Mouse (Mus musculus): Measurements from ENCODE around the gene Fry. TPM values are rescaled to one million over a fixed set of nuclear protein-coding genes. Genes with fewer than 3 reads are reported as not detected.

Fry gene
- polyA plus RNA-seq, 1 experiment from 2014 or later: 12.4 TPM

DNA sequence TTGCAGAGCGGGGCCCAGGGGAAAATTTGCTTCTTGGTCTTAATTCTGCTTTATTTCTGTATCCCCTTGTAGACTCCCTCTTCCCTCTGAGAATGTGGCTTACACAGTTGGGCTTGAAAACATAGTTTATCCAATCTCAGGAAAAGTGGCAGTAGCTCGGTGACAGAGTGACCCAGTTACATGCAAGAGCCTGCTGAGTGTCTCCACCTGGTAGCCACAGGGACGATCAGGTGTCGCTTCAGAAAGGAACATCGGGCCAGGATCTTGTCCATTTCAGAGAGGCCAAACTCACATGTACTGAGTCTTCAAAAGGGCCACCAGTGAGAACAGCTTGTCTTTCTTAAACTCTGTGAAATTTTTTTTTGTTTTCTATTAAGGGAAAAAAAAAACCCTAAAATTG is 117.5 kb downstream of the Fry start:
- Histone ChIP-seq H3K79me2 (ENCODE audit: inconsistent target) (no peaks in the 10 kb centered on the region), H3K27ac (no peak overlapping the region), H3K4me3 (ENCODE audit: inconsistent target) (no peak overlapping the region), H3K36me3 (ENCODE audit: inconsistent target) (no peaks in the 10 kb centered on the region)
- 90% methylated on average over 5 of the region's 5 CpGs for WGBS (ENCODE audit: missing documents)

- no peaks in the 10 kb centered on the region for H3K36me3 ChIP-seq (ENCODE audit: inconsistent target)
- H3K27ac ChIP-seq: no peak overlapping the region
- no peak overlapping the region for H3K4me3 ChIP-seq (ENCODE audit: inconsistent target)
- no peaks in the 10 kb centered on the region for H3K79me2 ChIP-seq (ENCODE audit: inconsistent target)
These were observed 118.2 kb downstream of the Fry start for GRCm38 (mm10) chr5:150236597-150236996.

DNA sequence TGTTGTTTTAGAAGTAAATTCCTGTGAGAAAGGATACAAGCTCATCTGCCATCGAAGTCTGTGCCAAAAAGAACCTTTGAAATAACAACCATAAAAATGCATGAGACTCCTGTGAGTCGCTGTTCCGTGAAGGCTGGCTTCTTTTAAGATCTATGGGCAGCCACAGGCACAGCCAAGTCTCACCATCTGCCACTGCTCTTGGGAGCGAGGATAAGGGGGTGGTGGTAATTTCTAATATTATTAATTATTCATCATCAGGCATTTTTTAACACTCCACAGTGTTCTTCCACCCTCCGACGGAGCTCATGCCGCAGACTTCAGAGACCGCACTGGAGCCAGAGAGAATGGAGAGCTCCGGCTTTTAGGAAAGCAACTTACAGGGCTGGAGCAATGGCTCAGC is 123.2 kb downstream of the Fry start:
- H3K36me3 ChIP-seq (ENCODE audit: inconsistent target): no peaks in the 10 kb centered on the region
- no peak overlapping the region for H3K4me3 ChIP-seq (ENCODE audit: inconsistent target)
- WGBS (ENCODE audit: missing documents): 95% methylated on average over 9 of the region's 9 CpGs
- no peaks in the 10 kb centered on the region for H3K79me2 ChIP-seq (ENCODE audit: inconsistent target)
- H3K27ac ChIP-seq: no peak overlapping the region

DNA sequence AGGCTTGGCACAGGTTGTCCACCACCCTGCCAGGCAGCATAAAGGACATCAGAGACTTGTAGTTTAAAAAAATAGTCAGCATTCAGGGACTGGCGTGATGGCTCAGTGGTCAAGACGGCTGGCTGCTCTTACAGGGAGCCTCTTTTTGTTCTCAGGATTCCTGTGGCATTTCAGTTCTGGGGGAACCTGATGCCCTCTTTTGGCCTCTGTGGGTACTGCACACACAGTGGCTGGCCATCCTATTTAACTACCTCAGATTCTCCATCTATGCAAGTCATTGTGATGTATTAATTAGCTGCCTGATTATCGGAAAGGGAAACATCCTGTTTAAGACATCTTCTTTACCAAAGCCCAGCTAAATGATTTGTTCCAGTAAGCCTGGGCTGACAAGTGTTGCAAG is 128.3 kb downstream of the Fry start:
- Histone ChIP-seq H3K36me3 (ENCODE audit: inconsistent target) (no peaks in the 10 kb centered on the region), H3K79me2 (ENCODE audit: inconsistent target) (no peaks in the 10 kb centered on the region), H3K4me3 (ENCODE audit: inconsistent target) (no peak overlapping the region), H3K27ac (no peak overlapping the region)
- 100% methylated on average over 3 of the region's 3 CpGs for WGBS (ENCODE audit: missing documents)

- Histone ChIP-seq H3K27ac (no peak overlapping the region), H3K79me2 (ENCODE audit: inconsistent target) (no peaks in the 10 kb centered on the region), H3K4me3 (ENCODE audit: inconsistent target) (no peak overlapping the region), H3K36me3 (ENCODE audit: inconsistent target) (no peaks in the 10 kb centered on the region)
- 95% methylated on average over 7 of the region's 7 CpGs for WGBS (ENCODE audit: missing documents)
These were observed 139.3 kb downstream of the Fry start for GRCm38 (mm10) chr5:150257764-150258163.

- Histone ChIP-seq H3K4me3 (ENCODE audit: inconsistent target) (peak overlapping the region; percentile 23), H3K36me3 (ENCODE audit: inconsistent target) (no peaks in the 10 kb centered on the region), H3K79me2 (ENCODE audit: inconsistent target) (no peaks in the 10 kb centered on the region), H3K27ac (no peak overlapping the region)
- WGBS (ENCODE audit: missing documents): 10% methylated on average over 25 of the region's 29 CpGs
These were observed 141.0 kb downstream of the Fry start for GRCm38 (mm10) chr5:150259191-150260053.

- H3K4me3 ChIP-seq (ENCODE audit: inconsistent target): no peak overlapping the region
- no peak overlapping the region for H3K27ac ChIP-seq
- 75% methylated on average over 9 of the region's 9 CpGs for WGBS (ENCODE audit: missing documents)
- H3K79me2 ChIP-seq (ENCODE audit: inconsistent target): no peaks in the 10 kb centered on the region
- H3K36me3 ChIP-seq (ENCODE audit: inconsistent target): no peaks in the 10 kb centered on the region
These were observed 141.6 kb downstream of the Fry start for GRCm38 (mm10) chr5:150260054-150260386.

DNA sequence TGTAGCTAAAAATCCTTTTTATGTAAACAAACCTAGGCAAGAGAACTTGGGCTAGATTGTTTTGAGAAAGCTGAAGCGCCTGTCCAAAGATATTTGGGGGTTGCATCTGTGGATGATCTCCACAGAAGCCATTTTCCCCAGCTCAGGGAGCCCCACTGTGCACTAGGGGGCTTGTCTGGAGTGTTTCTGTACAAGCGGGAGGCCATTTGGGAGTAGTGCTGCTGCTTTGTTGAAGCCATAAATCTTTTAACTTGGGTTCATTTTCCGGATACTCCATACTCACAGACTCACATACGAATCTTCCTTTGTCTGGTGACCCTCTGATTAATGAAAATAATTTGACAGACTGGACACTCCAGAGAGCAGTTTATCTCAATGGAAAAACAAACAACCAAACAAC is 142.9 kb downstream of the Fry start:
- Histone ChIP-seq H3K36me3 (ENCODE audit: inconsistent target) (no peaks in the 10 kb centered on the region), H3K27ac (no peak overlapping the region), H3K79me2 (ENCODE audit: inconsistent target) (no peaks in the 10 kb centered on the region), H3K4me3 (ENCODE audit: inconsistent target) (no peak overlapping the region)
- WGBS (ENCODE audit: missing documents): 98% methylated on average over 4 of the region's 4 CpGs

- no peak overlapping the region for H3K27ac ChIP-seq
- whole genome bisulfite sequencing (ENCODE audit: missing documents): 78% methylated on average over 16 of the region's 16 CpGs
- H3K4me3 ChIP-seq (ENCODE audit: inconsistent target): no peak overlapping the region
- H3K79me2 ChIP-seq (ENCODE audit: inconsistent target): no peaks in the 10 kb centered on the region
- no peaks in the 10 kb centered on the region for H3K36me3 ChIP-seq (ENCODE audit: inconsistent target)
These were observed 143.7 kb downstream of the Fry start for GRCm38 (mm10) chr5:150262046-150262716.

DNA sequence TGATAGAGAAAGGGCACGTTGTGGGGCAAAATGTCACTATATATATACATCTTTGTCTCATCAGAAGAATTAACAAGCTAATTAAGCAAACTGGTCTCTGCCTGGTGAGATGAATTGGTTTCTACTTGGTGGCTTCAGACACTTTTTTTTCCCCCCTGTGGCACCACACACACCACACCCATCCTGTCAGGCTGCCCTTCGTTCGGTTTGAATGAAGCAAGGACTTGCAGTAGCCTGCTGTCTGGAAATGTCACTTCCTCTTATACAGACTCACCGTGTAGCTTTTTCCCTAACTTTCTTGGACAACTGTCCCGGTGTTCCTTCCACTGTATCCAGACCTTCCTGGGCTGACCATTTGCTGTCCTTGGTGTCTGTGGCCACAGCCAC is 144.3 kb downstream of the Fry start:
- 16% methylated on average over 5 of the region's 5 CpGs for WGBS (ENCODE audit: missing documents)
- no peaks in the 10 kb centered on the region for H3K79me2 ChIP-seq (ENCODE audit: inconsistent target)
- no peaks in the 10 kb centered on the region for H3K36me3 ChIP-seq (ENCODE audit: inconsistent target)
- no peak overlapping the region for H3K4me3 ChIP-seq (ENCODE audit: inconsistent target)
- H3K27ac ChIP-seq: no peak overlapping the region

DNA sequence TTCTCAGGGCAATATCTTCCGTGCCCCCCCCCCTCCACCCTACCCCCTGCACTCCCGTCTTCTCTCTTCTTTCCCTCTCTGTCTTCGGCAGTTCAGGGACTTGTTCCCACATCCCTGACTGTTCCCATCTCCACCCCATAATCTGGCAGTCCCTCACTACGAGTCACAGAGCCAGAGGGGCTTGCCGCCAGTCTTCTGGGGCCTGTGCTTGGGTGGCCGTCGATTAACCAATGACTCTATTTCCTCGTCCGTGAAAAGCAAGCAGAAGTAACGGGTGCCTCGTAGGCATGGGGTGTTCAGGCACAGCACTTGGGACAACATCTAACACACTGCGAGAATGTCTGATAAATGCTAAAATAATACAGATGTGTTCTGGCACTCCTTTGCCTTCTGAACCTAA is 144.7 kb downstream of the Fry start:
- Histone ChIP-seq H3K79me2 (ENCODE audit: inconsistent target) (no peaks in the 10 kb centered on the region), H3K4me3 (ENCODE audit: inconsistent target) (no peak overlapping the region), H3K27ac (no peak overlapping the region), H3K36me3 (ENCODE audit: inconsistent target) (no peaks in the 10 kb centered on the region)
- WGBS (ENCODE audit: missing documents): 70% methylated on average over 12 of the region's 12 CpGs

- Histone ChIP-seq H3K79me2 (ENCODE audit: inconsistent target) (no peaks in the 10 kb centered on the region), H3K36me3 (ENCODE audit: inconsistent target) (no peaks in the 10 kb centered on the region), H3K27ac (no peak overlapping the region), H3K4me3 (ENCODE audit: inconsistent target) (no peak overlapping the region)
- WGBS (ENCODE audit: missing documents): 93% methylated on average over 6 of the region's 6 CpGs
These were observed 145.2 kb downstream of the Fry start for GRCm38 (mm10) chr5:150263656-150264055.

DNA sequence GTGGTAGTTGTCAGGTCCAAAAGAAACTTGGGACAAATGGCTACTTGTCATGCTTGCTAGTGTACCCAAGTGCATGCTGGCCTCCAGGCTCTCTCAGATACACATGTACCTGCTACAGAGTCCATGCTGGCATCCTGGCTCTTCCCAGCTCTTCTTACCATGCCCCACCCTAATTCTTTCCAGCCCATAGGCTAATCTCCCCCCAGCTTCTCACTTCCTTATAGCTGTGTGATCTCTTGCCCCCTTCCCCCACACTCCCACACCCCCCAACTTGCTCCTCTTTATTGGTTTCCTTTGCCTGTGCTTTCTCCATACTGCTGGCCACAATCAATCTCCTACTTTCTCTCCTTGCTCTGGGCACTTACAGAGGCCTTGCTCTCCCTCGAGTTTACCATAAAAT is 146.6 kb downstream of the Fry start:
- H3K27ac ChIP-seq: no peak overlapping the region
- no peaks in the 10 kb centered on the region for H3K36me3 ChIP-seq (ENCODE audit: inconsistent target)
- H3K4me3 ChIP-seq (ENCODE audit: inconsistent target): no peak overlapping the region
- H3K79me2 ChIP-seq (ENCODE audit: inconsistent target): no peaks in the 10 kb centered on the region
- 54% methylated on average over 1 of the region's 1 CpGs for WGBS (ENCODE audit: missing documents)

DNA sequence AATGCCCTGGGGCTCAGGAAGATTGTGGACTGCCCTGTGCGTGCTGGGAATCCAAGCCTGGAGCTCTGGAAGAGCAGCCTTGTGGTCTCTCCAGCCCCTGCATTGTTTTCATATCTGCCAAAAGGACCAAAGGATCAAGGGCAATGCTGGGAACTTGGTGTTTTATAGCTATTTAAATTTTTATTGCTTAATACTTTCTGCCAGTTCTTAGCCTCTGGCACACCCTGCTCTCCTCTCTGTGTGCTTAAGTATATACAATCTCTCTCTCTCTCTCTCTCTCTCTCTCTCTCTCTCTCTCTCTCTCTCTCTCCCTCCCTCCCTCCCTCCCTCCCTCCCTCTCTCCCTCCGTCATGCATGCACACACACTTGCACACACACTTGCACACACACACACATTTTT is 147.5 kb downstream of the Fry start:
- Histone ChIP-seq H3K79me2 (ENCODE audit: inconsistent target) (no peaks in the 10 kb centered on the region), H3K27ac (no peak overlapping the region), H3K4me3 (ENCODE audit: inconsistent target) (no peak overlapping the region), H3K36me3 (ENCODE audit: inconsistent target) (no peaks in the 10 kb centered on the region)
- 82% methylated on average over 1 of the region's 2 CpGs for WGBS (ENCODE audit: missing documents)

DNA sequence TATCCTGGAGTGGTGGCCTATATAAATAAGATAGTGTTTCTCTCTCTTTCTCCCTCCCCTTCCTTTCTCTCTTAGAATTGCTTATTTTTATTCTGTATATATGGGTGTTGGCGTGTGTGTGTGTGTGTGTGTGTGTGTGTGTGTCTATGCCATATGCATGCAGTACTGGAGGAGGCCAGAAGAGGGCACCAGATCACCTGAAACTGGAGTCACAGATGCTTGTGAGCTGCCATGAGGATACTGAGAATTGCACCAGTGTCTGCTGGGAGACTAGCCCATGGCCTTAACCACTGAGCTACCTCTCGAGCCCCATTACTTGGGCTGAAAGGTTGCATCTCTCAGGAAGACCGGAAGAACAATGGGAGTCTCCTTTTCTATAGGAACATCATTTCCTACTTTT is 149.8 kb downstream of the Fry start:
- 93% methylated on average over 3 of the region's 3 CpGs for WGBS (ENCODE audit: missing documents)
- H3K36me3 ChIP-seq (ENCODE audit: inconsistent target): no peaks in the 10 kb centered on the region
- no peak overlapping the region for H3K4me3 ChIP-seq (ENCODE audit: inconsistent target)
- H3K27ac ChIP-seq: no peak overlapping the region
- no peaks in the 10 kb centered on the region for H3K79me2 ChIP-seq (ENCODE audit: inconsistent target)

Data from macrophage (primary cell).